Mouse (Mus musculus) monocyte, adult 5-6 weeks (primary cell): ENCODE results near the gene Frat2. TPM values are rescaled to one million over a fixed set of nuclear protein-coding genes. Genes with fewer than 3 reads are reported as not detected.

Source experiments
- ATAC-seq: fragments of 153-309, 156-312 bp; replicated peaks from 2 replicates; pipeline ENCODE4 v1.8.0; 2017; ENCODE audit warnings: mild to moderate bottlenecking; ENCODE audit not compliant: low TSS enrichment, insufficient number of reproducible peaks, severe bottlenecking, poor library complexity, low FRiP score
- total RNA-seq: library from RNA; stranded (forward); fragments of 200-1000, 200-491, 200-594 nt; gene quantifications from 3 replicates; pipeline ENCODE4 v1.2.3, GENCODE M21; 2017

Frat2 gene
- total RNA-seq, 1 experiment from 2014 or later = 21.5 TPM

DNA sequence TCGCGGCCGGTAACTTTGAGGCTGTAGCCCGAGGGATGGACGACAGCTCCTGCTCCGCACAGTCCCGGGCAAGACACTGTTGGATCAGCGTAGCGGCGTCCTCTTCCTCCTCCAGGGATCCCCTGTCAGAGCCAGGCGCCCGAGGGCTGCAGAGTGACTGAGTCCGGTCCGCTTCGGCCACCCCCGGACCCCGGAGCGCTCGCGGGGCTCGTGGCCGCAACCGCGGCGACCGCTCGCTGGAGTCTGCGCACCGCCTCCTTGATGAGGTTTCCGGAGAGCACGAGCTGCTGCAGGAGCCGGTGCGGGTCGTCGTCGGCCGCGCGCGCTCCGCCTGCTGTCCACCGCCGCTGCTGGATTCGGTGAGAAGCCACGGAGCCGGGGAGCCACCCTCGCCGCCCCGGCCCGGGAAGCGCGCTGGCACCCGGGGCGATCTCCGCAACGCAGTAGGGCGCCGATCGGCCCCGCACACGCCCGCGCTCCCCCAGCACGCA is 796 bp downstream of the Frat2 start:
- ATAC-seq = no peak

- no peak for ATAC-seq
Observed at GRCm38 (mm10) chr19:41846366-41847090, 1.4 kb downstream of the Frat2 start.

GRCm38 (mm10) chr19:41844345-41844744 is 3.6 kb downstream of the Frat2 start:
- no peak for ATAC-seq

GRCm38 (mm10) chr19:41842706-41843105 is 5.2 kb downstream of the Frat2 start:
- peak; percentile 87 for ATAC-seq

DNA sequence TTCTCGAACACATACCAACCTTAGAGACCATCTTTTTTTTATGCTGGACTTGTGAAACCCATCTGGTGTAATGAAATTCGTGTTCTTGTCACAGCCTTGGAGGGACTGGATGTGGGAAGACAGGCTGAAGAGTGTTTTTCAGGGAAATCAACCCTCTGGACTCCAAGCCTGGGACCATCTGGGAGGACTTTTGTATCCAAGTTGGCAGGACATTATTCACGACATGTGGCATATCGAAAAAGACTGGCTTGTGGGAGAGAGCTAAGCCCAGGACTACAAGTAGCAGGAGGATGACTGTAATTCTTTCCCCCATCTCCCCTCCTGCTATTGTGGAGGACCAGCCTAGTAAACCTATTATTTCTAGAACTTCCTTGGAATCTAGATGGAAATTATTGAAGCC is 5.7 kb downstream of the Frat2 start:
- ATAC-seq = no peak

GRCm38 (mm10) chr19:41841105-41841750 is 6.7 kb downstream of the Frat2 start:
- no peak for ATAC-seq

- ATAC-seq = no peak
Observed at GRCm38 (mm10) chr19:41839685-41840084, 8.2 kb downstream of the Frat2 start.

- no peak for ATAC-seq
Observed at GRCm38 (mm10) chr19:41838808-41839207, 9.1 kb downstream of the Frat2 start.

DNA sequence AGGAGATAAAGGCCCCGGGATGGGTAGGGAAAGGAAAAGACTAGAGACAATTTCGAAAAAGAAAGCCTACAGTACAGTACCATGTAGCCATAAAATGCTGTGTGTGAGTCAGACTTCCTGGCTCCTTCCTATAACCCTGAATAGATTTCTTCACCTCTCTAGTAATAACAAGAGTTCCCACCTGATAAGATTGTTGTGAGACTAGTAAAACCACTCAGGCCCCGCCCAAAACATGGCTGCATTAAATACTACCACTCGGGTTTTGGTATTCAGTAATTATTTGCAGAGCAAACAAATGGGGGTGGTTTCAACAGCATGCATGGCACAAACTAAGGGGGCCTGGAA is 10.0 kb downstream of the Frat2 start:
- ATAC-seq = no peak

DNA sequence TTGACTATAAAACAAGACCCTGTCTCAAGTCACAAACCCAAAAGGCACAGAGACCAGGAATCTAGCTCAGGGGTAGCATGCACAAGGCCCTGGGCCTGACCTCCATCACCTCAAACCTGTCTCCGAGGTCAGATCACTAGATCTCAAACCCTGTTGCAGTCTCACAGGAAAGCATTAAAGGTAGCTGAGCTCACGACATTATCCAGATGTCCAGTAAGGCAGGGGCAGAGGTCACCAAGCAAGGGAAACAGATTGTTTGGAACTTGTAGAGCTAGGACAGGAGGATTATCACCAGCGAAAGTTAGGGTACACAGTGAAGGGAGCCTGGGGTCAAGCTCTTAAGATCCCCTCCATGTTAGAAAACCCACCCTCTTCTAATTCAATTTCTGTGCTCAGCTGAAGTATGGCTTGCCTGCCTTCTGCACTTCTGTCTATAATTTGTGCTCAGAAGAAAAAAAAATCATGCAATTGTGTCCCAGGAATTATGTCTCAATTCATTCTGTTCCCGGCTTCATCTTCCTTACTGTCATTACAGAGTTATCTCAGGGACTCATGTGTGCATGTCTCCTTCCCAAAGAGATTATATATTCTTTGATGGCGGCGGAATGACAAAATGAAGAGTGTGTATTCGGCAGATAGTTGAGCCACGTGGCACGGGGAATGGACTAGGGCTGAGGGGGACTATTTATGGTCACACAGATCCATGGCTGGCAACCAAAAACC is 10.6 kb downstream of the Frat2 start:
- no peak for ATAC-seq

DNA sequence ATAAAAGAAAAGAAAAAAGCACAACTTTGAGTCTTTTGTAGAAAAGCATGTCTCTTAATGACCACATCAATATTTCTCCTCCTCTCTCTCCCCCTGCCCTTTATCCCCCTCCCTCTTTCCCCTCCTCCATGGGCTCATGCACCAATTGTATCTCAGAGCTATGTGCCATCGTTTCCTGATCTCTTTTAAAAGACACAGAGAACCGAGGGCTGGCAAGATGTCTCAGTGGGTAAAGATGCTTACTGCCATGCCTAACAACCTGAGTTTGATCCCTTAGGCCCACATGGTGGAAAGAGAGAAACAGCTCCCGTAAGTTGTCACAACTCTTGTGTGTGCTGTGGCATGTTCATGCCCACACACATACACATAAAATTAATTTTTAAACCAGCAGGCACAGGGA is 11.2 kb downstream of the Frat2 start:
- no peak for ATAC-seq

GRCm38 (mm10) chr19:41835816-41836215 is 12.1 kb downstream of the Frat2 start:
- no peak for ATAC-seq

DNA sequence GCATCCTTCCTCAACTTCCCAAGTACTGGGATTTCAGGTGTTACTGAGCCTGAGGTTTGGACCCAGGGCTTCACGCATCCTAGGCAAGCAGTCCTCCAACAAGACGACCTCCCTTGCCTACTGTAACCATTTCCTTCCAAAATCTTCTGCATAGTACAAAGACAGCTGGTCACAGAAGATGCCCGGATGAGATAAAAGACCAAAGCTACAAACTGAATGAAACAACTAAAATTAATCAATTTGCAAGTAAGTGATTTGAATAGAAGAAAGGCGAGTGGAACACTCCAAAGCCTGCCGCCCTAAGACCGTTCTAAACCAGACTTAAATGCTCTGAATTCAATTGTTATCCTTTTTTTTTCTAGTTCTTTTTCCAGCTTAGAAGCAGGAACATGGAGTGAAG is 12.5 kb downstream of the Frat2 start:
- no peak for ATAC-seq

DNA sequence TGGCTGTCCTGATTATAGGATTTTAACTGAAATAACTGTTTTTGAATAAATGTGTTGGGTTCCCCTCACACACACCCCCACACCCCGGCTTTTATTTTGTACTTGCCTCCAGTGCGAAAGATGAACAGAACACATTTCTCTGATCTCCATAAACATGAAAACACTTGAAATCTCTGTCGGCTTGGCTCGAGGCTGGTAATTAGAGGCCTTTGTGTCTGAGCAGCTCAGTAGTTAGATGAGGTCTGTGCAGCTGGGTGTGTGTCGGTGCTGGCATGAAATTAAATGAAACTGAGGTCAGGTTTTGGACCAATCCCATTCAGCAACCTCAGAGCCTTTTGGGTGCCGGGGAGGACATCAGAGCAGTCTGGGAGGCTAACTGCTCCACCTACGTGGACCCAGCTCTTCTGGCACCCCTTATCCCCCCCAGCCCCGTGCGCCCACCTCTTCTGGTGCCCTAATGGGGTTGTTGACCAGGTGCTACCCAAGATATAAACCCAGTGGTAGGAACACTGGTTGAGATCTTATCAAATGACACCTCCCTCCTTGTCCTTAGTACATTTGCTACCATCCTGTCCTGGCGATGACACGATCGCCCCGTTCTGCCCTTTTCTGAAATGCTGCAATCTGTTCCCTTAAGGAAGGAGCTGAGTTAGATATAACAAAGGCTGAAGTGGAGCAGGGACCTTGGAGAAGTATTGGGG is 15.3 kb downstream of the Frat2 start:
- ATAC-seq = no peak

DNA sequence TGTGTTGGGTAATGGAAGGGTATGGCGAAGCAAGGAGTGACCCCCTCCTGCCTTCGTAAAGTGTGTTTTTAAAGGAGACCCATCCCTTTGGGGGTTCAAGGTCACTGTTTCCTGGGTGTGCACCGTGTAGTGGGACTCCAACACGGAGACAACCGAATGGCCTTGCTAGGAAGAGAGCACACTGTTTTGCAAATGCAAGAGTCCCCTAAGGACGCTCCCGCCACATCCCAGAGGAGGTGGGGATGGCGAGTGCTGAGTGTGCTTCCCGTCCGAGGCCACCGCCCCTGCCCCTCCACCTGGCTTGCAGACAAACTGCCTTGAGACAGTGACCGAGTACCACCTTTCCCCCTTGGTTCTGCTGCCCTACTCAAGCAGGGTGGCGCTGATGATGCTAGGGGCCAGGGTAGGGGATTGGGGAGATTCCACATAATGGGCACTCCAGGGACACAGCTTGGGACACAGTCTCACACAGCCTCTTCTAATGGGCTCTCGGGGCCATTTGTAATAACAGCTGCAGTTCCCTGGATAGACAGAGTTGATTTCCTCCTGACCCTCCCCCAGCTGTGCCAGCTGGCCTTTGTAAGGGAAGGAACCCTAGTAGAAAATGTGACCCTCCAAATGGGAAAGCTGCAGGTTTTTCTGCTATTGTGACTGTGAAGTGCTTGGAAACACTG is 16.1 kb downstream of the Frat2 start:
- no peak for ATAC-seq

DNA sequence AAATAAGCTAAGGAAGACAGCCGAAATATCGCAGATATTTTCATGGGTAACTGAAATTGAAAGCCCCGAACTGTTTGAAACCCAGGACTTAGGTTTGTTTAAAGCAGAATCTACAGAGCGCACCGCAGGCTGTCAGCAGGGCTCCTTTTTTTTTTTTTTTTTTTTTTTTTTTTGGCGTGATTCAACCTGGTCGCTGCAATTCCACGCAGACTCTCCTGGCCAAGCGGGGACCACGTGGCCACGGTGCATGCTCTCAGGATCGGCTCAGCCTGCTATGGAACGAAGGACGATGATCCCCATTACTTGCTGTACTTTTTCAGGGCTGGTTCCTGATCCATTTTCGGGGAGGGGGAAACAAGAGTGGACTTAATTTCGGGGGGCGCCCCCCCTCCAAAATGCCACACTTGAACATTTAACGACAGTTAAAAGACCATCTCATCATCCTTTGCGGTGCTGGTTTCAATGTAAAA is 16.8 kb downstream of the Frat2 start:
- ATAC-seq = no peak

- peak; percentile 78 for ATAC-seq
Observed at GRCm38 (mm10) chr19:41830106-41831031, 17.6 kb downstream of the Frat2 start.
